Mouse (Mus musculus) neural tube, embryonic 14.5 days (tissue): ENCODE data around the gene Best1. TPM values are rescaled to one million over a fixed set of nuclear protein-coding genes. Genes with fewer than 3 reads are reported as not detected.

Experiments used
- ATAC-seq: fragments of 200-750 bp; cut with Nextera tagmentation; 2 replicates; pipeline ENCODE4 v1.8.0; 2017; ENCODE audit warnings: low read depth, mild to moderate bottlenecking, moderate TSS enrichment, moderate library complexity
- H3K27ac ChIP-seq: fragments of 300-500 bp; sonication (generic); 2 replicates; pipeline ENCODE4 v1.5.1; 2014; ENCODE audit warnings: low read depth, mild to moderate bottlenecking, control low read depth, low read length, moderate library complexity, mixed read lengths
- H3K27me3 ChIP-seq: fragments of 300-500 bp; sonication (generic); 2 replicates; pipeline ENCODE4 v1.6.1; 2014; ENCODE audit warnings: low read length; ENCODE audit not compliant: control insufficient read depth, insufficient read depth
- H3K36me3 ChIP-seq: fragments of 300-500 bp; sonication (generic); 2 replicates; pipeline ENCODE4 v1.6.1; 2014; ENCODE audit warnings: low read length, mixed read lengths; ENCODE audit not compliant: control insufficient read depth, insufficient read depth
- H3K4me1 ChIP-seq: fragments of 300-500 bp; sonication (generic); 2 replicates; pipeline ENCODE4 v1.6.1; 2014; ENCODE audit warnings: low read length; ENCODE audit not compliant: control insufficient read depth, insufficient read depth
- H3K4me2 ChIP-seq: fragments of 300-500 bp; sonication (generic); 2 replicates; pipeline ENCODE4 v1.6.1; 2014; ENCODE audit warnings: mild to moderate bottlenecking, low read depth, low read length, control low read depth
- H3K4me3 ChIP-seq: fragments of 300-500 bp; sonication (generic); 2 replicates; pipeline ENCODE4 v1.5.1; 2014; ENCODE audit warnings: low read depth, low read length, control low read depth, mixed read lengths
- H3K9ac ChIP-seq: fragments of 300-500 bp; sonication (generic); replicated peaks from 2 replicates; pipeline ENCODE4 v1.6.1; 2014; ENCODE audit warnings: low read depth, mild to moderate bottlenecking, control low read depth, low read length, mixed read lengths
- H3K9me3 ChIP-seq: fragments of 300-500 bp; sonication (generic); 2 replicates; pipeline ENCODE4 v1.6.1; 2016; ENCODE audit warnings: low read length; ENCODE audit not compliant: control insufficient read depth
- WGBS: fragments of 180-500 bp; shearing (Covaris S2); extraction: QIAGEN DNeasy Blood & Tissue Kit; methylation state at CpG from one replicate; pipeline ENCODE4 v1.1.7; 2014; 5-methylcytosine and 5-hydroxymethylcytosine counted together
- polyA plus RNA-seq: library from polyadenylated mRNA; unstranded; fragments of >200 nt; fragmentation: Nextera tagmentation; extraction: Ambion mirVana; gene quantifications from 2 replicates; pipeline ENCODE4 v1.2.1, GENCODE M21; 2014

Gene Best1
- polyA plus RNA-seq, 1 experiment from 2014 or later: 2.3 TPM

GRCm38 (mm10) chr19:10000330-10000729 is 1.1 kb downstream of the Best1 start:
- H3K9me3 ChIP-seq: no peaks in the 10 kb centered on the region
- H3K27me3 ChIP-seq: no peaks in the 10 kb centered on the region
- ATAC-seq: no peak
- H3K9ac ChIP-seq: no peak overlapping the region
- H3K4me1 ChIP-seq: no peaks in the 10 kb centered on the region
- H3K36me3 ChIP-seq: no peaks in the 10 kb centered on the region
- H3K4me3 ChIP-seq: no peak overlapping the region
- H3K27ac ChIP-seq: no peak overlapping the region
- WGBS: 29% methylated on average over 3 of the region's 3 CpGs
- no peak overlapping the region for H3K4me2 ChIP-seq

- Histone ChIP-seq H3K27me3 (no peaks in the 10 kb centered on the region), H3K27ac (no peak overlapping the region), H3K4me1 (no peaks in the 10 kb centered on the region), H3K4me2 (no peak overlapping the region), H3K36me3 (no peaks in the 10 kb centered on the region), H3K4me3 (no peak overlapping the region), H3K9me3 (no peaks in the 10 kb centered on the region), H3K9ac (no peak overlapping the region)
- 71% methylated on average over 13 of the region's 13 CpGs for WGBS
- no peak for ATAC-seq
Measured at GRCm38 (mm10) chr19:9998736-9999486, 2.5 kb downstream of the Best1 start.

GRCm38 (mm10) chr19:9998063-9998416 is 3.4 kb downstream of the Best1 start:
- Histone ChIP-seq H3K4me2 (no peak overlapping the region), H3K9me3 (no peaks in the 10 kb centered on the region), H3K27ac (no peak overlapping the region), H3K36me3 (no peaks in the 10 kb centered on the region), H3K4me3 (no peak overlapping the region), H3K9ac (no peak overlapping the region), H3K4me1 (no peaks in the 10 kb centered on the region), H3K27me3 (no peaks in the 10 kb centered on the region)
- ATAC-seq: no peak
- 80% methylated on average over 2 of the region's 2 CpGs for WGBS

GRCm38 (mm10) chr19:9997204-9998062 is 4.0 kb downstream of the Best1 start:
- ATAC-seq: no peak

GRCm38 (mm10) chr19:9993036-9993656 is 8.3 kb downstream of the Best1 start:
- Histone ChIP-seq H3K36me3 (no peaks in the 10 kb centered on the region), H3K4me1 (no peaks in the 10 kb centered on the region), H3K4me2 (peak overlapping the region; percentile 41), H3K9me3 (no peaks in the 10 kb centered on the region), H3K9ac (0 out of 2 replicates have a peak overlapping the region, but pooled peaks have one; percentile 29), H3K27me3 (no peaks in the 10 kb centered on the region), H3K27ac (no peak overlapping the region), H3K4me3 (peak overlapping the region; percentile 12; the same call in 1 of the 2 replicates)
- 7% methylated on average over 17 of the region's 17 CpGs for WGBS
- peak; percentile 93 for ATAC-seq

More at GRCm38 (mm10) chr19:9997204-9998062, 4.0 kb downstream of the Best1 start:
- Histone ChIP-seq H3K36me3 (no peaks in the 10 kb centered on the region), H3K4me2 (no peak overlapping the region), H3K27ac (no peak overlapping the region), H3K27me3 (no peaks in the 10 kb centered on the region), H3K9ac (no peak overlapping the region), H3K4me1 (no peaks in the 10 kb centered on the region), H3K9me3 (no peaks in the 10 kb centered on the region), H3K4me3 (no peak overlapping the region)
- 84% methylated on average over 12 of the region's 12 CpGs for WGBS

- H3K27me3 ChIP-seq: no peaks in the 10 kb centered on the region
- WGBS: 47% methylated on average over 26 of the region's 26 CpGs
Measured at GRCm38 (mm10) chr19:9992011-9992958, 9.1 kb downstream of the Best1 start.

GRCm38 (mm10) chr19:9991304-9991703 is 10.1 kb downstream of the Best1 start:
- Histone ChIP-seq H3K4me1 (no peaks in the 10 kb centered on the region), H3K4me2 (no peak overlapping the region), H3K36me3 (no peaks in the 10 kb centered on the region), H3K27me3 (no peaks in the 10 kb centered on the region), H3K27ac (no peak overlapping the region), H3K9me3 (no peaks in the 10 kb centered on the region), H3K9ac (no peak overlapping the region), H3K4me3 (no peak overlapping the region)
- peak; percentile 28; the same call in 1 of the 2 replicates for ATAC-seq
- WGBS: 22% methylated on average over 5 of the region's 5 CpGs

More at GRCm38 (mm10) chr19:9992011-9992958, 9.1 kb downstream of the Best1 start:
- Histone ChIP-seq H3K27ac (no peak overlapping the region), H3K36me3 (no peaks in the 10 kb centered on the region), H3K4me1 (no peaks in the 10 kb centered on the region), H3K9me3 (no peaks in the 10 kb centered on the region), H3K4me3 (peak overlapping the region; percentile 12; the same call in 1 of the 2 replicates), H3K4me2 (peak overlapping the region; percentile 41), H3K9ac (0 out of 2 replicates have a peak overlapping the region, but pooled peaks have one; percentile 29)
- peak; percentile 67 for ATAC-seq

GRCm38 (mm10) chr19:9989884-9990256 is 11.6 kb downstream of the Best1 start:
- no peak overlapping the region for H3K4me3 ChIP-seq
- no peaks in the 10 kb centered on the region for H3K9me3 ChIP-seq
- no peak overlapping the region for H3K4me2 ChIP-seq
- no peaks in the 10 kb centered on the region for H3K27me3 ChIP-seq
- no peak overlapping the region for H3K9ac ChIP-seq
- no peaks in the 10 kb centered on the region for H3K4me1 ChIP-seq
- no peak overlapping the region for H3K27ac ChIP-seq
- no peak for ATAC-seq
- H3K36me3 ChIP-seq: peaks cover 13% of the 10 kb centered on the region
